Mouse (Mus musculus): Measurements from ENCODE around the gene Nek6.
A peak's percentile ranks its signal among the peaks of the same experiment; 100 is the strongest.

Gene Nek6

GRCm38 (mm10) chr2:38509004-38509719 is 2.3 kb upstream of the Nek6 start:
- DNase-seq: no peak

GRCm38 (mm10) chr2:38510120-38510519 is 1.3 kb upstream of the Nek6 start:
- no peak for DNase-seq

- peak; percentile 83 for DNase-seq
These were observed 1.1 kb downstream of the Nek6 start for GRCm38 (mm10) chr2:38512308-38513182.

- DNase-seq: no peak
These were observed 1.7 kb downstream of the Nek6 start for GRCm38 (mm10) chr2:38513183-38513529.

GRCm38 (mm10) chr2:38514411-38514810 is 3.0 kb downstream of the Nek6 start:
- peak; percentile 68 for DNase-seq

- DNase-seq: no peak
These were observed 4.0 kb downstream of the Nek6 start for GRCm38 (mm10) chr2:38515446-38515845.

- DNase-seq: no peak
These were observed 5.0 kb downstream of the Nek6 start for GRCm38 (mm10) chr2:38516471-38516870.

- DNase-seq: peak; percentile 60
These were observed 5.6 kb downstream of the Nek6 start for GRCm38 (mm10) chr2:38517045-38517444.

- DNase-seq: no peak
These were observed 7.3 kb downstream of the Nek6 start for GRCm38 (mm10) chr2:38518719-38519118.

- DNase-seq: no peak
These were observed 8.5 kb downstream of the Nek6 start for GRCm38 (mm10) chr2:38519934-38520333.

GRCm38 (mm10) chr2:38521618-38522017 is 10.2 kb downstream of the Nek6 start:
- DNase-seq: no peak

GRCm38 (mm10) chr2:38522354-38522753 is 10.9 kb downstream of the Nek6 start:
- no peak for DNase-seq

GRCm38 (mm10) chr2:38523781-38524445 is 12.5 kb downstream of the Nek6 start:
- no peak for DNase-seq

- DNase-seq: no peak
These were observed 13.6 kb downstream of the Nek6 start for GRCm38 (mm10) chr2:38525034-38525433.

- DNase-seq: no peak
These were observed 18.2 kb downstream of the Nek6 start for GRCm38 (mm10) chr2:38529582-38530152.

GRCm38 (mm10) chr2:38530955-38531381 is 19.5 kb downstream of the Nek6 start:
- peak; percentile 77 for DNase-seq

GRCm38 (mm10) chr2:38533322-38533721 is 21.9 kb downstream of the Nek6 start:
- peak; percentile 91 for DNase-seq

GRCm38 (mm10) chr2:38533767-38534166 is 22.3 kb downstream of the Nek6 start:
- no peak for DNase-seq

GRCm38 (mm10) chr2:38534241-38534940 is 22.9 kb downstream of the Nek6 start:
- DNase-seq: no peak

- DNase-seq: no peak
These were observed 23.6 kb downstream of the Nek6 start for GRCm38 (mm10) chr2:38535051-38535450.

- DNase-seq: peak; percentile 57
These were observed 24.2 kb downstream of the Nek6 start for GRCm38 (mm10) chr2:38535521-38536220.

- DNase-seq: peak; percentile 88
These were observed 24.9 kb downstream of the Nek6 start for GRCm38 (mm10) chr2:38536331-38536731.

Data from lung, postnatal 36 days (tissue).